Mouse (Mus musculus) CH12.LX (cell line): ENCODE results near the gene Fdx1l. TPM values are rescaled to one million over a fixed set of nuclear protein-coding genes. Genes with fewer than 3 reads are reported as not detected.

Experiments
- DNase-seq: peaks from one replicate; pipeline ENCODE4 v3.0.0-alpha.2; 2013; ENCODE audit errors: extremely low read depth
- H3K27ac ChIP-seq: 2 replicates; pipeline ENCODE4 v1.5.1; 2012; ENCODE audit warnings: low read depth, mild to moderate bottlenecking, control low read depth, moderate library complexity; ENCODE audit not compliant: insufficient read depth
- H3K27me3 ChIP-seq: replicated peaks from 2 replicates; pipeline ENCODE3; 2012; ENCODE audit warnings: inconsistent platforms
- H3K36me3 ChIP-seq, 2 experiments: replicated peaks in 1 of 2; 2 replicates each; pipeline versions ENCODE3 to v1.6.1; 2012; ENCODE audit warnings: inconsistent platforms in 1 of 2, low read length in 1 of 2, mild to moderate bottlenecking in 1 of 2, mixed read lengths in 1 of 2, moderate library complexity in 1 of 2; ENCODE audit not compliant: control insufficient read depth in 1 of 2, insufficient read depth in 1 of 2
- H3K4me1 ChIP-seq, 2 experiments: 2 replicates each; pipeline ENCODE4 v1.6.1; 2012; ENCODE audit warnings: inconsistent platforms in 1 of 2, moderate library complexity in 1 of 2; ENCODE audit not compliant: insufficient read depth in 2 of 2, control insufficient read depth in 1 of 2
- H3K4me2 ChIP-seq: 2 replicates; pipeline ENCODE4 v1.6.1; 2012; ENCODE audit warnings: low read depth, mild to moderate bottlenecking, control low read depth; ENCODE audit not compliant: poor library complexity, insufficient read depth, severe bottlenecking
- H3K4me3 ChIP-seq, 3 experiments: fragments of 150-350 bp in 1 of 3; sonication (generic) in 1 of 3; replicated peaks in 1 of 3; 2 replicates each; pipeline versions ENCODE3 to v1.5.1; 2011 to 2012; ENCODE audit warnings: low read depth in 2 of 3, low read length in 2 of 3, mild to moderate bottlenecking in 2 of 3, moderate library complexity in 2 of 3, control low read depth in 1 of 3, improper control_type of control experiment in 1 of 3, inconsistent platforms in 1 of 3, mixed read lengths in 1 of 3; ENCODE audit not compliant: poor library complexity in 1 of 3
- H3K79me2 ChIP-seq: replicated peaks from 2 replicates; pipeline ENCODE4 v1.6.1; 2012; ENCODE audit warnings: mild to moderate bottlenecking, moderate library complexity; ENCODE audit not compliant: control insufficient read depth, poor library complexity, insufficient read depth, severe bottlenecking; ENCODE audit errors: extremely low read depth
- H3K9ac ChIP-seq: 2 replicates; pipeline ENCODE4 v1.6.1; 2012; ENCODE audit warnings: low read depth, mild to moderate bottlenecking, control low read depth, moderate library complexity; ENCODE audit not compliant: insufficient read depth
- H3K9me3 ChIP-seq: replicated peaks from 2 replicates; pipeline ENCODE3; 2012; ENCODE audit warnings: low read length, inconsistent platforms, mixed read lengths
- BHLHE40 ChIP-seq: IDR thresholded peaks from 2 replicates; pipeline ENCODE4 v1.6.1; 2011; ENCODE audit warnings: mild to moderate bottlenecking, low read depth, low read length, improper control_type of control experiment
- CHD1 ChIP-seq: IDR thresholded peaks from 2 replicates; pipeline ENCODE4 v1.6.1; 2012; ENCODE audit warnings: low read depth, low read length, improper control_type of control experiment, inconsistent platforms
- CHD2 ChIP-seq: IDR thresholded peaks from 2 replicates; pipeline ENCODE4 v1.6.1; 2011; ENCODE audit warnings: low read length, improper control_type of control experiment
- CTCF ChIP-seq, 2 experiments: IDR thresholded peaks in 1 of 2; conservative IDR thresholded peaks in 1 of 2; 2 replicates each; pipeline ENCODE4 v1.5.1; 2011 to 2012; ENCODE audit warnings: low read depth in 2 of 2, low read length in 2 of 2, improper control_type of control experiment in 1 of 2, inconsistent platforms in 1 of 2, mild to moderate bottlenecking in 1 of 2, moderate library complexity in 1 of 2
- E2F4 ChIP-seq: IDR thresholded peaks from 2 replicates; pipeline ENCODE4 v1.6.1; 2011; ENCODE audit warnings: low read depth, low read length, improper control_type of control experiment; ENCODE audit not compliant: insufficient replicate concordance
- ELF1 ChIP-seq: IDR thresholded peaks from 2 replicates; pipeline ENCODE4 v1.6.1; 2014; ENCODE audit warnings: low read depth, mild to moderate bottlenecking, inconsistent platforms, low read length, improper control_type of control experiment
- EP300 ChIP-seq: IDR thresholded peaks from 2 replicates; pipeline ENCODE4 v1.6.1; 2011; ENCODE audit warnings: low read length, improper control_type of control experiment
- ETS1 ChIP-seq: conservative IDR thresholded peaks from 2 replicates; pipeline ENCODE4 v1.6.1; 2012; ENCODE audit warnings: low read depth, mild to moderate bottlenecking, inconsistent platforms, low read length, improper control_type of control experiment, moderate library complexity
- GABPA ChIP-seq: IDR thresholded peaks from 2 replicates; pipeline ENCODE4 v1.6.1; 2012; ENCODE audit warnings: low read depth, low read length, improper control_type of control experiment, inconsistent platforms; ENCODE audit not compliant: insufficient replicate concordance
- HCFC1 ChIP-seq: IDR thresholded peaks from 2 replicates; pipeline ENCODE4 v1.6.1; 2012; ENCODE audit warnings: low read depth, mild to moderate bottlenecking, inconsistent platforms, low read length, improper control_type of control experiment
- IRF4 ChIP-seq: IDR thresholded peaks from 2 replicates; pipeline ENCODE4 v1.6.1; 2014; ENCODE audit warnings: low read depth, mild to moderate bottlenecking, inconsistent platforms, low read length, improper control_type of control experiment
- JUN ChIP-seq: IDR thresholded peaks from 2 replicates; pipeline ENCODE4 v1.6.1; 2011; ENCODE audit warnings: low read depth, mild to moderate bottlenecking, low read length, improper control_type of control experiment, moderate library complexity; ENCODE audit not compliant: insufficient read depth
- JUND ChIP-seq: conservative IDR thresholded peaks from 2 replicates; pipeline ENCODE4 v1.6.1; 2011; ENCODE audit warnings: low read depth, low read length, improper control_type of control experiment
- KAT2A ChIP-seq: IDR thresholded peaks from 2 replicates; pipeline ENCODE4 v1.6.1; 2012; ENCODE audit warnings: low read length, improper control_type of control experiment, inconsistent platforms; ENCODE audit not compliant: insufficient replicate concordance
- MAFK ChIP-seq: IDR thresholded peaks from 2 replicates; pipeline ENCODE4 v1.6.1; 2011; ENCODE audit warnings: low read length, improper control_type of control experiment; ENCODE audit not compliant: insufficient replicate concordance
- MAX ChIP-seq: IDR thresholded peaks from 2 replicates; pipeline ENCODE4 v1.6.1; 2011; ENCODE audit warnings: low read length, improper control_type of control experiment
- MAZ ChIP-seq: IDR thresholded peaks from 2 replicates; pipeline ENCODE4 v1.6.1; 2012; ENCODE audit warnings: low read depth, mild to moderate bottlenecking, inconsistent platforms, low read length, improper control_type of control experiment, moderate library complexity
- MEF2A ChIP-seq: IDR thresholded peaks from 2 replicates; pipeline ENCODE4 v1.6.1; 2014; ENCODE audit warnings: low read depth, mild to moderate bottlenecking, inconsistent platforms, low read length, improper control_type of control experiment, borderline replicate concordance
- MXI1 ChIP-seq: IDR thresholded peaks from 2 replicates; pipeline ENCODE4 v1.6.1; 2011; ENCODE audit warnings: mild to moderate bottlenecking, low read depth, low read length, improper control_type of control experiment
- MYC ChIP-seq: IDR thresholded peaks from 2 replicates; pipeline ENCODE4 v1.6.1; 2011; ENCODE audit warnings: low read depth, mild to moderate bottlenecking, improper control_type of control experiment, low read length
- NELFE ChIP-seq: IDR thresholded peaks from 2 replicates; pipeline ENCODE4 v1.6.1; 2011; ENCODE audit warnings: low read depth, low read length, improper control_type of control experiment
- NRF1 ChIP-seq: IDR thresholded peaks from 2 replicates; pipeline ENCODE4 v1.6.1; 2014; ENCODE audit warnings: low read depth, mild to moderate bottlenecking, inconsistent platforms, low read length, improper control_type of control experiment, moderate library complexity
- PAX5 ChIP-seq: IDR thresholded peaks from 2 replicates; pipeline ENCODE4 v1.6.1; 2012; ENCODE audit warnings: low read length, inconsistent platforms, mixed read lengths
- POLR2A ChIP-seq: IDR thresholded peaks from 2 replicates; pipeline ENCODE4 v1.6.1; 2011; ENCODE audit warnings: low read depth, mild to moderate bottlenecking, improper control_type of control experiment, low read length
- POLR2AphosphoS2 ChIP-seq: IDR thresholded peaks from 2 replicates; pipeline ENCODE4 v1.6.1; 2011; ENCODE audit warnings: low read depth, low read length, improper control_type of control experiment
- RAD21 ChIP-seq: IDR thresholded peaks from 2 replicates; pipeline ENCODE4 v1.6.1; 2011; ENCODE audit warnings: low read depth, mild to moderate bottlenecking, low read length, improper control_type of control experiment, moderate library complexity
- RCOR1 ChIP-seq: conservative IDR thresholded peaks from 2 replicates; pipeline ENCODE4 v1.6.1; 2012; ENCODE audit warnings: low read depth, mild to moderate bottlenecking, inconsistent platforms, low read length, improper control_type of control experiment
- SIN3A ChIP-seq: IDR thresholded peaks from 2 replicates; pipeline ENCODE4 v1.6.1; 2012; ENCODE audit warnings: low read length, improper control_type of control experiment, inconsistent platforms
- SMC3 ChIP-seq: IDR thresholded peaks from 2 replicates; pipeline ENCODE4 v1.6.1; 2011; ENCODE audit warnings: low read depth, low read length, improper control_type of control experiment
- TBP ChIP-seq: conservative IDR thresholded peaks from 2 replicates; pipeline ENCODE4 v1.6.1; 2011; ENCODE audit warnings: low read depth, low read length, improper control_type of control experiment
- TCF12 ChIP-seq: IDR thresholded peaks from 2 replicates; pipeline ENCODE4 v1.6.1; 2014; ENCODE audit warnings: low read depth, mild to moderate bottlenecking, inconsistent platforms, low read length, improper control_type of control experiment
- UBTF ChIP-seq: IDR thresholded peaks from 2 replicates; pipeline ENCODE4 v1.6.1; 2012; ENCODE audit warnings: low read depth, mild to moderate bottlenecking, inconsistent platforms, low read length, improper control_type of control experiment, moderate library complexity
- USF1 ChIP-seq: IDR thresholded peaks from 2 replicates; pipeline ENCODE4 v1.6.1; 2014; ENCODE audit warnings: low read depth, mild to moderate bottlenecking, inconsistent platforms, low read length, improper control_type of control experiment
- USF2 ChIP-seq: conservative IDR thresholded peaks from 2 replicates; pipeline ENCODE4 v1.6.1; 2011; ENCODE audit warnings: low read depth, low read length, improper control_type of control experiment
- ZC3H11A ChIP-seq: IDR thresholded peaks from 2 replicates; pipeline ENCODE4 v1.6.1; 2012; ENCODE audit warnings: low read depth, mild to moderate bottlenecking, inconsistent platforms, low read length, improper control_type of control experiment
- ZKSCAN1 ChIP-seq: IDR thresholded peaks from 2 replicates; pipeline ENCODE4 v1.6.1; 2012; ENCODE audit warnings: low read depth, inconsistent platforms, low read length, improper control_type of control experiment, borderline replicate concordance
- ZMIZ1 ChIP-seq: IDR thresholded peaks from 2 replicates; pipeline ENCODE4 v1.6.1; 2012; ENCODE audit warnings: low read depth, mild to moderate bottlenecking, inconsistent platforms, low read length, improper control_type of control experiment
- ZNF384 ChIP-seq: IDR thresholded peaks from 2 replicates; pipeline ENCODE4 v1.6.1; 2012; ENCODE audit warnings: low read depth, low read length, improper control_type of control experiment, inconsistent platforms
- dilution Hi-C: fragments of 300-500 bp; cut with MboI; formaldehyde crosslinking; loops from 2 replicates; pipeline ENCODE4 v1.14.3; 2020; ENCODE audit warnings: low sequenced_read_pairs; ENCODE audit not compliant: extremely low pct_unique_long_range_greater_than_20kb, extremely low pct_ligation_motif_present
- in situ Hi-C: fragments of 300-500 bp; cut with MboI; formaldehyde crosslinking; loops from 3 replicates; pipeline ENCODE4 v1.14.3; 2019; ENCODE audit warnings: low sequenced_read_pairs, low pct_ligation_motif_present, low pct_unique_long_range_greater_than_20kb, mixed read lengths
- polyA plus RNA-seq: library from polyadenylated mRNA; unstranded; fragments of >175 nt; gene quantifications from 2 replicates; pipeline ENCODE4 v1.2.1, GENCODE M21; 2012; ENCODE audit warnings: low read depth; ENCODE audit not compliant: insufficient read length
- total RNA-seq, 2 experiments: library from RNA; depleted of rRNA; stranded (reverse); fragments of 300-350 nt in 1 of 2; fragments of >200 nt in 1 of 2; gene quantifications; 2 replicates each; pipeline ENCODE4 v1.2.3; 2012 to 2014

The Fdx1l gene
- total and polyA plus RNA-seq, 3 experiments, result 70.8 to 105 (median 79.7) TPM

DNA sequence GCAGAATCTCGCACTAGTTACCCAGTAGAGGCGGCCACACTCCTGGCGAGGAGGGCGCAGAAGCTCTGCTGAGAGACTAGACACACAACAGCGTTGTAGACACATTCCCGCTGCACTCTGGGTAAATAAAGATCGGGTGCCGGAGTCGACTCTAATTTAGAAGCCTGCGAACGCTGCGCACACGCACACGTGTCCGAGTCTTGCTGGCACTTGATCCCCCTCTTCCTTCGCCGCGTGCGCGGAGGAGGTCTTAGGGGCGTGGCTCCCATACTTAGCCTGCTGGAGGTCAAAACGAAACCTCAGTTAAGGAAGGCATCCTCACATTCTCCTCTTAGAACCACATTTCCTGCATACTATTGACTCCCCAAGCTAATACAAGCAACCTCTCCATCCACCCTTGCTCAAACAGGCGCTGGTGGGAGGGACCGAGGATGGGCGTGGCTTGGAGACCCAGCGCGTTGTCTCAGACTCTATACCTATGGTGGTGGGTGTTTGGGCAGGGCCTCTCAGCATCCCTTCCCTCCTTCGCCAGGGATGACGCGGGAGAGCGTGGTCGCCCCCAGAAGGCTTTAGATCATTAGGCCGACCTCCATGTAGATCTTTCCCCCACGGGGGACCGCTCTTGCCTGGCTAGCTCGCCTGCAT, 42.0 kb downstream of the Fdx1l start:
- H3K4me1 ChIP-seq, result peaks cover 14 to 54% of the 10 kb centered on the region in 2 experiments
- no peaks in the 10 kb centered on the region for H3K9me3 ChIP-seq
- DNase-seq, result peak; percentile 85
- dilution Hi-C loops (no loop called here), in situ Hi-C loops (loop anchor here (5.0 kb wide), 1 partner anchor 96 kb away; no protein-coding TSS in a partner anchor)
- peaks cover 36 to 42% of the 10 kb centered on the region in 2 experiments for H3K36me3 ChIP-seq
- peaks cover 3% of the 10 kb centered on the region; the same call in 1 of the 2 replicates for H3K79me2 ChIP-seq
- peak overlapping the region; percentile 74 for H3K4me2 ChIP-seq
- no peaks in the 10 kb centered on the region for H3K27me3 ChIP-seq
- peak overlapping the region; percentile 92 for H3K27ac ChIP-seq
- peak overlapping the region; percentile 67 to 76 (median 74) for H3K4me3 ChIP-seq
- peak overlapping the region; percentile 46 for H3K9ac ChIP-seq
- TF ChIP-seq EP300 (no peak), USF2 (no peak), ELF1 (no peak), RAD21 (no peak), JUN (no peak), MXI1 (no peak; the same call in none of the 2 replicates), ETS1 (peak; percentile 68), POLR2A (peak; percentile 56; the same call in 1 of the 2 replicates), HCFC1 (no peak), JUND (no peak), E2F4 (no peak), SMC3 (no peak), MAZ (no peak; the same call in 1 of the 2 replicates), MEF2A (peak; percentile 12; the same call in 1 of the 2 replicates), ZMIZ1 (0 out of 2 replicates have a peak, but pooled peaks have one; percentile 10), CHD2 (no peak), USF1 (no peak), SIN3A (peak; percentile 58), TBP (peak; percentile 51; the same call in 1 of the 2 replicates), PAX5 (no peak), NELFE (peak; percentile 67; the same call in 1 of the 2 replicates), RCOR1 (no peak), ZC3H11A (no peak), MYC (peak; percentile 99), MAFK (no peak), ZNF384 (no peak), TCF12 (no peak), ZKSCAN1 (no peak), MAX (peak; percentile 96), KAT2A (no peak), POLR2AphosphoS2 (no peak), NRF1 (peak; percentile 67), BHLHE40 (peak; percentile 98), IRF4 (no peak; the same call in 1 of the 2 replicates), GABPA (no peak), CHD1 (no peak), CTCF (conservative IDR thresholded peaks at IDR 0.05 in 1 of 2, IDR thresholded peaks at IDR 0.05 in 1 of 2; ENCODE audit: low read depth in 2 of 2, low read length in 2 of 2) (no peak), UBTF (no peak)
